Mouse (Mus musculus) heart, embryonic 10.5 days (tissue): ENCODE measurements around the gene Megf8. TPM values are rescaled to one million over a fixed set of nuclear protein-coding genes. Genes with fewer than 3 reads are reported as not detected.

Source experiments
- DNase-seq: peaks from one replicate; pipeline ENCODE4 v3.0.0-alpha.2; 2017; ENCODE audit warnings: low spot score
- H3K27ac ChIP-seq: fragments of 300-500 bp; sonication (generic); 2 replicates; pipeline ENCODE4 v1.5.1; 2016; ENCODE audit warnings: mild to moderate bottlenecking
- H3K27me3 ChIP-seq: fragments of 300-500 bp; sonication (generic); 2 replicates; pipeline ENCODE4 v1.6.1; 2016; ENCODE audit warnings: mild to moderate bottlenecking; ENCODE audit not compliant: poor library complexity, insufficient read depth, severe bottlenecking
- H3K36me3 ChIP-seq: fragments of 300-500 bp; sonication (generic); 2 replicates; pipeline ENCODE4 v1.6.1; 2016; ENCODE audit warnings: mild to moderate bottlenecking, moderate library complexity
- H3K4me1 ChIP-seq: fragments of 300-500 bp; sonication (generic); 2 replicates; pipeline ENCODE4 v1.6.1; 2016; ENCODE audit warnings: mild to moderate bottlenecking
- H3K4me3 ChIP-seq: fragments of 300-500 bp; sonication (generic); 2 replicates; pipeline ENCODE4 v1.5.1; 2016; ENCODE audit warnings: mild to moderate bottlenecking, moderate library complexity
- H3K9me3 ChIP-seq: fragments of 300-500 bp; sonication (generic); 2 replicates; pipeline ENCODE4 v1.6.1; 2016; ENCODE audit warnings: mild to moderate bottlenecking, moderate library complexity
- WGBS: fragments of 180-500 bp; shearing (Covaris S2); methylation state at CpG from one replicate; pipeline ENCODE4 v1.1.7; 2016; 5-methylcytosine and 5-hydroxymethylcytosine counted together
- polyA plus RNA-seq: library from polyadenylated mRNA; unstranded; fragments of >200 nt; fragmentation: Nextera tagmentation; extraction: Ambion mirVana; gene quantifications from 2 replicates; pipeline ENCODE4 v1.2.1, GENCODE M21; 2016

Megf8 gene
- polyA plus RNA-seq, 1 experiment from 2014 or later = 11.2 TPM

GRCm38 (mm10) chr7:25273259-25274241 is 43.4 kb upstream of the Megf8 start:
- H3K4me1 ChIP-seq = peaks cover 78% of the 10 kb centered on the region
- H3K4me3 ChIP-seq = peak overlapping the region; percentile 16
- WGBS = 80% methylated on average over 22 of the region's 22 CpGs
- no peaks in the 10 kb centered on the region for H3K9me3 ChIP-seq
- H3K36me3 ChIP-seq = peaks cover 35% of the 10 kb centered on the region
- no peaks in the 10 kb centered on the region for H3K27me3 ChIP-seq
- no peak for DNase-seq
- peak overlapping the region; percentile 69; the same call in 1 of the 2 replicates for H3K27ac ChIP-seq

GRCm38 (mm10) chr7:25274571-25274970 is 42.4 kb upstream of the Megf8 start:
- peaks cover 35% of the 10 kb centered on the region for H3K36me3 ChIP-seq
- WGBS = 51% methylated on average over 5 of the region's 5 CpGs
- H3K4me1 ChIP-seq = peaks cover 74% of the 10 kb centered on the region
- peak overlapping the region; percentile 31; the same call in 1 of the 2 replicates for H3K27ac ChIP-seq
- DNase-seq = no peak
- no peaks in the 10 kb centered on the region for H3K27me3 ChIP-seq
- no peak overlapping the region for H3K4me3 ChIP-seq
- H3K9me3 ChIP-seq = no peaks in the 10 kb centered on the region

- peak overlapping the region; percentile 75; the same call in 1 of the 2 replicates for H3K27ac ChIP-seq
- H3K36me3 ChIP-seq = peaks cover 35% of the 10 kb centered on the region
- peaks cover 74% of the 10 kb centered on the region for H3K4me1 ChIP-seq
- no peak for DNase-seq
- WGBS = 86% methylated on average over 3 of the region's 3 CpGs
- H3K27me3 ChIP-seq = no peaks in the 10 kb centered on the region
- H3K9me3 ChIP-seq = no peaks in the 10 kb centered on the region
- no peak overlapping the region for H3K4me3 ChIP-seq
These were observed 42.0 kb upstream of the Megf8 start for GRCm38 (mm10) chr7:25274996-25275395.

- 35% methylated on average over 9 of the region's 9 CpGs for WGBS
- peaks cover 74% of the 10 kb centered on the region for H3K4me1 ChIP-seq
- H3K9me3 ChIP-seq = no peaks in the 10 kb centered on the region
- DNase-seq = peak; percentile 71
- peak overlapping the region; percentile 16; the same call in 1 of the 2 replicates for H3K4me3 ChIP-seq
- H3K27me3 ChIP-seq = no peaks in the 10 kb centered on the region
- peak overlapping the region; percentile 75 for H3K27ac ChIP-seq
- peaks cover 34% of the 10 kb centered on the region for H3K36me3 ChIP-seq
These were observed 41.2 kb upstream of the Megf8 start for GRCm38 (mm10) chr7:25275555-25276298.

- peaks cover 17% of the 10 kb centered on the region for H3K36me3 ChIP-seq
- peaks cover 82% of the 10 kb centered on the region for H3K4me1 ChIP-seq
- H3K27ac ChIP-seq = peak overlapping the region; percentile 98
- no peaks in the 10 kb centered on the region for H3K9me3 ChIP-seq
- H3K27me3 ChIP-seq = no peaks in the 10 kb centered on the region
- DNase-seq = no peak
- H3K4me3 ChIP-seq = peak overlapping the region; percentile 89
- WGBS = 86% methylated on average over 4 of the region's 4 CpGs
These were observed 39.6 kb upstream of the Megf8 start for GRCm38 (mm10) chr7:25277405-25277804.

GRCm38 (mm10) chr7:25277998-25278340 is 39.0 kb upstream of the Megf8 start:
- Histone ChIP-seq H3K27ac (peak overlapping the region; percentile 98), H3K4me3 (peak overlapping the region; percentile 89), H3K27me3 (no peaks in the 10 kb centered on the region), H3K4me1 (peaks cover 78% of the 10 kb centered on the region), H3K36me3 (peaks cover 11% of the 10 kb centered on the region), H3K9me3 (no peaks in the 10 kb centered on the region)
- DNase-seq = no peak
- WGBS = 10% methylated on average over 4 of the region's 4 CpGs

- Histone ChIP-seq H3K36me3 (peaks cover 6% of the 10 kb centered on the region; the same call in 1 of the 2 replicates), H3K4me3 (peak overlapping the region; percentile 89), H3K27me3 (no peaks in the 10 kb centered on the region), H3K27ac (peak overlapping the region; percentile 98), H3K4me1 (peaks cover 78% of the 10 kb centered on the region), H3K9me3 (no peaks in the 10 kb centered on the region)
- WGBS = under 1% methylated on average over 53 of the region's 60 CpGs
- DNase-seq = peak; percentile 97
These were observed 38.5 kb upstream of the Megf8 start for GRCm38 (mm10) chr7:25278341-25279075.

GRCm38 (mm10) chr7:25279076-25279860 is 37.7 kb upstream of the Megf8 start:
- under 1% methylated on average over 47 of the region's 49 CpGs for whole genome bisulfite sequencing
- Histone ChIP-seq H3K27ac (peak overlapping the region; percentile 98), H3K4me1 (peaks cover 78% of the 10 kb centered on the region), H3K36me3 (no peaks in the 10 kb centered on the region), H3K9me3 (no peaks in the 10 kb centered on the region), H3K27me3 (no peaks in the 10 kb centered on the region), H3K4me3 (peak overlapping the region; percentile 89)
- DNase-seq = peak; percentile 92

- peaks cover 6% of the 10 kb centered on the region for H3K36me3 ChIP-seq
- 2% methylated on average over 6 of the region's 6 CpGs for WGBS
- peak; percentile 93 for DNase-seq
These were observed 36.8 kb upstream of the Megf8 start for GRCm38 (mm10) chr7:25279861-25280791.

GRCm38 (mm10) chr7:25281166-25281733 is 35.7 kb upstream of the Megf8 start:
- no peaks in the 10 kb centered on the region for H3K9me3 ChIP-seq
- H3K4me3 ChIP-seq = peak overlapping the region; percentile 89
- DNase-seq = no peak
- peak overlapping the region; percentile 98 for H3K27ac ChIP-seq
- WGBS = 24% methylated on average over 12 of the region's 12 CpGs
- peaks cover 18% of the 10 kb centered on the region for H3K36me3 ChIP-seq
- H3K4me1 ChIP-seq = peaks cover 69% of the 10 kb centered on the region
- H3K27me3 ChIP-seq = no peaks in the 10 kb centered on the region

More at GRCm38 (mm10) chr7:25279861-25280791, 36.8 kb upstream of the Megf8 start:
- Histone ChIP-seq H3K9me3 (no peaks in the 10 kb centered on the region), H3K27me3 (no peaks in the 10 kb centered on the region), H3K4me1 (peaks cover 79% of the 10 kb centered on the region), H3K4me3 (peak overlapping the region; percentile 89), H3K27ac (peak overlapping the region; percentile 98)
